Mouse (Mus musculus): ENCODE data around the gene Ank2.

Gene Ank2

GRCm38 (mm10) chr3:127019109-127019508 lies 480.0 kb downstream of the Ank2 start:
- DNase-seq (ENCODE audit: low spot score): no peak

DNA sequence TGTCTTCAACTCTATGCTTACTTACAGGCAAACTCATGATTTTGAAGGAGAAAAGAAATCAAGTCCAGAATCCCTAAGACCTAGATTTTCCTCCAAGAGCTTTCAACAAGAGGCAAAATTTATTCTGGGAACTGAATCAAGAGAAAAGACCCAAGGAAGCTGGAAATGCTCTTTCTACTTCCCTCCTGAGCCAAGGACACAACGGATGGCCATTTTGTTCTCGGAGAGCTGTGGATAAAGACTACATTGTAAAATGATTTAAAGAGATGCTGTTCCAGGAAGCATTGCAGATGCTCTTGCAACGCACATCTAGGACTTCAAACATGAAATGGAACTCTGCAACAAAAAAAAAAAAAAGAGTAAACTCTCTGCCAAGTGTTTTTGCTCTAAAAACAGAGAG lies 481.6 kb downstream of the Ank2 start:
- no peak for DNase-seq (ENCODE audit: low spot score)

DNA sequence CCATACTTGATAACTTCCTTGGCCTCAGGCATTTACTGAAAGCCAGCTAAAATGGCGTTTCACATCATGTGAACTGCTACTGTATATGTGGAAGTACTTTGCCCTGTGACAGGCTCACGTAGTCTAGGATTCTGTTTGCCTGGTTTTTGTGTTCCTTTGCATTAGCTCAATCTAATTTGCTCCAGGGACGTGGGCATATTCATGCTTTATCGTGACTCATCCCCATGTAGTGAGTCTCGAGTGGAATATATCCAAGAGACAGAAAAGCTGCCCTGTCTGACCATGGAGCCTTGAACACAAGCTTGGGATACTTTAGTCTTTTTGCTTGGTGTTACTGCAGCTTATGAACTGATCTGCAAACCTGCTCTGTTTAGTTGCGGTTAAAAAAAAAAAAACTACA lies 483.6 kb downstream of the Ank2 start:
- no peak for DNase-seq (ENCODE audit: low spot score)

DNA sequence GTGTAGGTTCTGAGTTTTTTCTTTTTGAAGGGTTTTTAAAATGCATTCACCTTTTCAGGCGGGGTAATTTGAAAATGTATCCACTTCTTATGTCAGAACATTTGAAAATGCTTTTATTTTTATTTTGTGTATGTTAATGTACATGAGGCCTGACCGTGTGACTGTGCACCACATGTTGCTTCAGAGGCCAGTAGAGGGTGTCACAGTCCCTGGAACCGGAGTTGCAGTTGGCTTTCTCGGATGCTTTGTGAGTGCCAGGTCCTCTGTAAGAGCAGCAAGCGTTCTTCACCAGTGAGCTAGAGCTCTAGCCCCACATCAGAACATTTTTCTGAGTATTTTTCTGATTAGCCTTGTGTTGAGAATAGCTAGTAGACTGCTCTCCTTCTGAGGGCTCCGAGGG lies 484.0 kb downstream of the Ank2 start:
- DNase-seq (ENCODE audit: low spot score): no peak

GRCm38 (mm10) chr3:127013976-127014375 lies 485.2 kb downstream of the Ank2 start:
- no peak for DNase-seq (ENCODE audit: low spot score)

DNA sequence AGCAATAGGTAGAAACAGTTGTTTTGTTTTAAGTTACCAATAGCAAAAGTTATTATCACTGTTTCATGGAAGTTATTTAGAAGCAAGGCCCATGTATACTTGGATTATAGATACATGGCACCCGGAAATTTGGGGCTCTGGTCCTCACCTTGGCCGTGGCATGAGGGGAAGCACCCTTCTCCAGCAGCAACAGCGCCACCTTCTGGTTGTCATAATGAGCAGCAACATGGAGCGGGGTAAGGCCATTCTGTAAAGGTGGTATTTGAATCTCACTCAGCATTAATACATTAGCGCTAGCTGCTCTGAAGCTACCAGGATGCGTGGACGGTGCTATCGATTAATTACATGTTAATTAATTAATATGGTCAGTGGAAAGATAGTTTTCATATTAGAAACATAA lies 486.6 kb downstream of the Ank2 start:
- no peak for DNase-seq (ENCODE audit: low spot score)

- DNase-seq (ENCODE audit: low spot score): no peak
Observed at GRCm38 (mm10) chr3:127005898-127006673, 493.1 kb downstream of the Ank2 start.

DNA sequence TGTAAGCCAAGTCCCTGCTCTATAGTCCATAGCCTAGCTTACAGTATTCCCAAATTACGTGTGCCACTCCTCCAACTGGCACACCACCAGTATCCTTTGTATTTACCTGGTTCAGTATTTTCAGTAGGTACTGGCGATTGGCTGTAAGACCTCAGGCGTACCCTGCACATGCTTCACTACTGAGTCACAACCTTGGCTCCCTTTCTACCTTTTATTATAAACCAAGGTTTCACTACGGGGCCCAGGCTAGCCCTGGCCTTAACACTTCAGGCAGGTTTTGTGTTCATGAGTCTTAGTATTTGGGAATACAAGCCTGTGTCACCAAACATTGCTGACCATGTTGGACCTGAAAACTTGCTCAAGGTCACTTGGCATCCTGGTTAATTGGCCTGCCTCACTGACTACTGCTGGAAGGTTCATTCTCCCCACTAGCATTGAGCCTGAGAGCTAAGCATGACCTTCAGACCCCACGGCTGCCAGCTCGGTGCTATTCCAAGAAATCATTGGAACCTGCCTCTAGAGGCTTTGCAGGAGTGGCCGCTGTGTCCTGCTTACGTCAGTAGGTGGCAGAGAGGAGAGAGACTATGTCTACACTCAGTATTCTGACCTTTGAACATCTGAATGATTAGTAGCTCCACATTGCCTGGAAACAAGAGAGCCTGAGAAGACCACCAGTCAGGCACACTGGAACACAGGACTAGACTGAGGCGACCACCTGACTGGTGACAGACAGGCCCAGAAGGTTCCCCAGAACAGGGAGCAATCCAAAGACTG lies 494.1 kb downstream of the Ank2 start:
- no peak for DNase-seq (ENCODE audit: low spot score)

- DNase-seq (ENCODE audit: low spot score): no peak
Observed at GRCm38 (mm10) chr3:127003946-127004345, 495.2 kb downstream of the Ank2 start.

GRCm38 (mm10) chr3:126998742-126999112 lies 500.4 kb downstream of the Ank2 start:
- no peak for DNase-seq (ENCODE audit: low spot score)

- no peak for DNase-seq (ENCODE audit: low spot score)
Observed at GRCm38 (mm10) chr3:126998008-126998741, 501.0 kb downstream of the Ank2 start.

- no peak for DNase-seq (ENCODE audit: low spot score)
Observed at GRCm38 (mm10) chr3:126997391-126998007, 501.7 kb downstream of the Ank2 start.

GRCm38 (mm10) chr3:126996721-126997120 lies 502.4 kb downstream of the Ank2 start:
- no peak for DNase-seq (ENCODE audit: low spot score)

DNA sequence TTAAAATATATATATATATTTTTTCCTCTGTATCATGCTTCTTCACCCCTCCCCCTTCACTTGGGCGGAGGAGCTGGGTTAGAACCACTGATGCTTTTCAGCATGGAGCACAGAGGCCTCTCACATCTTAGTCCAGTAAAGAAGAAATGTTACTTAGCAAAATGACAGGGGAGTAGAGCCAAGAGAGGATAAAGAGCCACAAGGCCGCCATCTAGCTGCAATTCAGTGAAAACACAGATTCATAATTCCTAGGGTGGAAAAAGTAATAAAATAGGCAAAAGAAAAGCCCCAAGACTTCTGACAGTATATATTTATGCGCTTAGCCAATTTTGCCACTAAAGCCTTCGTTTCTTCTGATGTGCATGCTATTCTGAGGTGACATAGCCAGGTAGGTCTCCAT lies 503.2 kb downstream of the Ank2 start:
- no peak for DNase-seq (ENCODE audit: low spot score)

GRCm38 (mm10) chr3:126994149-126994548 lies 505.0 kb downstream of the Ank2 start:
- no peak for DNase-seq (ENCODE audit: low spot score)

DNA sequence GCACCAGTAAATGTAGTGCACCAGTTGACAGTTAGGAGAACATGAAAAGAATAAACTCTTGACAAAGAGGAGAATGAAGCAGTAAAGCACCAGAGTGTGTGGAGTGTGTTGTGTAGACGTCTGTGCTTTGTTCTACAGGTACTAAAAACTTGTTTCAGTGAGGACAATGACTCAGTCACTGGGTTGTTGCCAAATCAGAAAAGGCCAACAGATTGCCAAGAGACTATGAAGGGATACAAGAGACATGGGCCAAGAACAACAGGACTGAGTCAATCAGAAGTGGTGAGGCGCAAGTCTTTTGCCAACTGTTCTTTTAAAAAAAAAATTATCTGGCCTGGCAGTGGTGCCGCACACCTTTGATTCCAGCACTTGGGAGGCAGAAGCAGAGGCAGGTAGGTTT lies 509.2 kb downstream of the Ank2 start:
- DNase-seq (ENCODE audit: low spot score): no peak

DNA sequence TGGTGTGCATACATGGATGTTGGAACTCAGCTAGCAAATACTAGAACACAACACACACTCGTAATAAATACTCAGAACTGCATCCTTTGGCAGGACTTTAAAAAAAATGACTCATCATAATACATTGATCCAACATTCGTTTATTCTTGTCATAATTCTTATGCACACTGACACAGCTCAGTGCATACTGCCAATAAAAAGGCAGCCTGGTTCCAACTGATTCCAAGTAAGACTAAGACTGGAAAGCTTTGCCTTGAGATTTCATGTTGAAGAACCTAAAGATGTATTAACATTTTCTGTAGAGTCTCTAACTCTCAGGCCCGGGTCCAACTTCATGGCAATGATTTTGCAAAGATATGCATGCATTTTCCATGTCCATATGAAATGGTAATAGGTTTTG lies 512.5 kb downstream of the Ank2 start:
- DNase-seq (ENCODE audit: low spot score): no peak

- no peak for DNase-seq (ENCODE audit: low spot score)
Observed at GRCm38 (mm10) chr3:126982814-126983213, 516.3 kb downstream of the Ank2 start.

GRCm38 (mm10) chr3:126981163-126981562 lies 518.0 kb downstream of the Ank2 start:
- no peak for DNase-seq (ENCODE audit: low spot score)

GRCm38 (mm10) chr3:126979635-126980034 lies 519.5 kb downstream of the Ank2 start:
- no peak for DNase-seq (ENCODE audit: low spot score)

DNA sequence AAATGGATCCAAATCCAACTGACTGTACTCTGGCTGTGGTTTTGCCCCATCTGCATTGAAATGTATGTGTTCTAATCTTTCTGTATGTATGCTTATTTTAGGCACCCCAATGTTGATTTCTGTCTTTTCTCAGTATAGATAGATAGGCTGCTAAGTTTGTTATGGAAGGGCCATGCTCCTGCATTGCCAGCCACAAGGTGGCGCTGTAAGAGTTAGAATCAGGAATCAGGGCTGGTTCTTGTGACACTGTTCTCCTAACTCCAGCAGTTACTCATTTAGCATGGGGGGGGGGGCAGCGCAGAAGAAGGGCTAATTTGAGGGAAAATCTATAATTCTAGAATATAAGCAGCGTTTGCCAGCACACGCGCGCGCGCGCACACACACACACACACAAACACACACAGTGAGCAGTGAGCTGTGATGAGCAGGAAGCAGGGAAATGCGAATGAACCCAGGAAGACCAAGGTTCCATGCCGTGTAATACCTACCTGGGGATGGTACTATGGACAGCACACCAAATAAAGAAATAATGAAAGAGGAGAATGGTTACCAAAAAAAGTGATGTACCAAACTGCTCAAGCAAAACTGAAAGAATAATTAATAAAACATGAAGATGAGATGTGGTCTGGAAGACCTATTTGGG lies 520.3 kb downstream of the Ank2 start:
- no peak for DNase-seq (ENCODE audit: low spot score)

GRCm38 (mm10) chr3:126977399-126977798 lies 521.8 kb downstream of the Ank2 start:
- DNase-seq (ENCODE audit: low spot score): no peak
